Mouse (Mus musculus) cerebellum, adult (tissue): ENCODE data around the gene Dhcr7.
A peak's percentile ranks its signal among the peaks of the same experiment; 100 is the strongest.

Source experiments
- ATAC-seq: cut with Nextera tagmentation; 2 replicates; pipeline ENCODE4 v1.9.2; 2017; ENCODE audit warnings: mild to moderate bottlenecking, moderate library complexity, mixed read lengths; ENCODE audit not compliant: insufficient number of reproducible peaks, low FRiP score, low TSS enrichment

The Dhcr7 gene

DNA sequence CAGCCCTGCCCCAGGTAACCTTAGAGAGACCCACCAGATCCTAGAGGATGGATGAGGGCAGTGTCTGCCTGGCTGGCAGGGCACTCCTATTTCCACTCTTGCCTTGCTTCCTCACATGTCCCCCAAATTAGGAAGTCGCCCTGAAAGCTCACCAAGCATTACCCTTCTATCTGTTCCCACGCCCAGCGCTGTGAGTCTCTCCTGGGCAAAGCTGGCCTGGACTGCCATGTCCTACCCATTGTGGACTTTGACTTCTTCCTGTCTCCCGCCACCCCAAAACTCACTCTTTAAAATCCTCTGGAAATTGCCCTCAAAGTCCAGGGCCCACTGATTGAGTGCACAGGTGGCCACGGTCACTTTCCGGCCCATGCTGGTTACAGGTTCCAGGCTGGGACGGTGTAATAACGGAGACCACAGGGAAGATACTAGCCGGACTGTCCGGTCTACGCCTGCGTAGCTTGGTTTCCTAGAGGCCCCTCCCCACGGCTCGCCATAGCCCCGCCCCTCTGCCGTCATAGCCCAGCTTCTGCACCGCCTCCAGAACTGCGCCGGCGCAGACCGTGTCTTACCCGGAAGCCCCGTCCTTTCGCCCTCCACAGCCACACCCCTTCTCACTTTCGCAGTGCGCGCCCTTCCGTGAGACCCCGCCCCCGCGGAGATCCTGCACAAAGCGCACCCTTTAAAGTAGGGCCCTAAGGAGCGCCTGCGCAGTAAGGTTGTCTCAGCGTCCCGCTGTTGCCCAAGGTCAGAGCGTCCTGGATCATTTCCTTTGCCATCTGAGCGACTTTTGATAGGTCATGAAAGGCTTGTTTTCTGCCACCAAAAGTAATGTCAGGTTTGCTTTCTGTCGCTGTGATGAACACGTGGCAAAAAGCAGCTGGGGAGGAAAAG, at the start of gene Dhcr7, which contains the start of gene Nadsyn1:
Gene Dhcr7, plus strand, starts transcription at position 771 of the 891 bp plus-strand sequence.
Gene Nadsyn1, minus strand, starts transcription at position 475 of the 891 bp plus-strand sequence.
- ATAC-seq: peak; percentile 95

DNA sequence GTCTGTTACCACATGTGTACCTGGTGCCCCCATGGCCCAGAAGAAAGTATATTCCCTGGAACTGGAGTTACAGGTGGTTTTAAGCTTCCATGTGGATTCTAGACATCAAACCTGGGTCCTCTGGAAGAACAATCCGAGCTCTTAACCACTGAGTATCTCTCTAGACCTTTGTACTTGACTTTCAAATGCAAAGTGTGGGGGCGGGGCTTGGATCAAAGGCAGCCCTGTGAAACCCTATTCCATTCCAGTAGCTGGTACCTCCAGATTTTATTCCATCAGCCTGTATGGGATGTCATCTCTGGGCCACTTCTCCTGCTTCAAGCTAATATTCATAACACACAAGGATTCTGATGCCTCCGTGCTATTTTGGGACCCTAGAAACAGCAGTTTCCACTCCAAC, 46.8 kb upstream of the Dhcr7 start:
- ATAC-seq: no peak

DNA sequence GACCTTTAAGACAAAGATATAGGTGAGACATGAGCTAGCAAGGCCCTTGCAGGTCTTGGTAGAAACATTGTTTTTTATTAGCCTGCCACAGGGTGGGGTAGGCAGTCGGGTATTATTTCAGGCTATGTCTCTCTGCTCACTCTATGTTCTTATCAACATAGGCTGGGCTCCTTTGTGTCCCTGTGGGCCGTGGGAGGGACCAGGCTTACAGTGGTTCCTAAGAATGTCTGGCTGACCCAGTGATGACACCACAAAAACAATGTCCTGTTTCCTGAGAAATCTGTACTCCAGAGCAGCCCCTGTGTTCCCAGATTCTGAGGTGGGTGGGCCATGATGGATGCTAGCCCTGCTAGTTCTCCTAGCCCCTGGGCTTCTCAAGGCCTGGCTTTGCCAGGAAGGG, 45.6 kb upstream of the Dhcr7 start:
- ATAC-seq: no peak

DNA sequence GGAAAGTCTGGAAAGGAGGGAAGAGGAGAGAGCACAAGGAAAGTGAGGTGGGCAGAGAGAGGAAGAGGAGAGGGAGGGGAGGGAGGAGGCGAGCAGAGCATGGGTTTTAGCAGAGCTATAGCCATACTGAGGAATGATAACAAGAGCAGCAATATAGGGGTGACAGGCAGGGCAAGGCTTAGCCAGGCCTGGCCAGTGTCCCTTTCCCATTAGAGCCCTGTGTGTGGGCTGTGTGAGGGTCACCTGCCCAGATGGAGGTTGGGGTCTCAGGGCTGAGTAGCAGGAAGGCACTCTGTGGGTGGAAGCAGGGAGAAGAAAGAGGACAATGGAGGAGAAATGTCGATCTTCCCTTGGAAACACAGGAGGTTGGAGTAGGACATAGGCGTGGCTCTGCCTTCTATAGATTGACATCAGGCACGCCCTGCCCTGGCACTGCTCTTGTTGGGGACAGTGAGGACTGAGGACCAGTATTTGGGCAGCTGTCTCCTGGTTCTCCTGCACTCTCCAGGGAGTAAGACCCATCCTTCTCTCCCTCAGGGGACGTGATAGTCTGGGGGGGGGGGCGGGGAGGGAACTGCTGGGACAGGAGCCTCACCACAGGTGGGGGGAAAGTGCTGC, 39.5 kb upstream of the Dhcr7 start:
- peak; percentile 29; the same call in 1 of the 2 replicates for ATAC-seq

DNA sequence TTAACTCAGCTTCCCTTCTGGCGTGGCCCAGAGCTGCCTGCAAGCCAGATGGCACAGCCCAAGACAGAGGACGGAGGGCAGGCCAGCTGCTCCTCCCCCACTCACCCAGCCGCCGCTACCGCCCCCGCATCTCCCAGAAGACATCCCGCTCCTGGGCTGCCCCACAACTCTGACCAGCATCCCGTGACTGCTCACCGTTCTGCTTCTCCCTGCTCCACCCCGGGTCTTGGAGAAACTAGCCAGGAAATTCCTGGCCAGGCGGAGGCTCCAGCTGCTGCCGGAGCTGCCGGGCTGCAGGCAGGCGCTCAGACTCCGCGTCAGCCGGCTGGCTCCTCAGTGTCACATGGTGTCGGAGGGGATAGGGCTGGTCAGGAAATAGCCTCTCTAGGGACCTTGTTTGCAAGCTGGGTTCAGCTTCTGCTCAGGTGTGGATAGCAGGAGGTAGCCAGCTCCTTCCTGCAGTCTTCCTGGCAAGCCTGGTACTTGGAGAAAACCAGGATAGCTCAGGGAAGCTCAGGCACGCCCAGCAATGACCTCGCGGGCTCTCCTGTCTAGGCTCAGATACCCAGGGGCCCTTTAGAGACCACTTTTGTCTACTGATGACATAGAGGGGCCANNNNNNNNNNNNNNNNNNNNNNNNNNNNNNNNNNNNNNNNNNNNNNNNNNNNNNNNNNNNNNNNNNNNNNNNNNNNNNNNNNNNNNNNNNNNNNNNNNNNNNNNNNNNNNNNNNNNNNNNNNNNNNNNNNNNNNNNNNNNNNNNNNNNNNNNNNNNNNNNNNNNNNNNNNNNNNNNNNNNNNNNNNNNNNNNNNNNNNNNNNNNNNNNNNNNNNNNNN, 38.7 kb upstream of the Dhcr7 start, which contains the start of gene Mrgpre:
Gene Mrgpre, minus strand, starts transcription at position 505 of the 834 bp plus-strand sequence.
- ATAC-seq: peak; percentile 69; the same call in 1 of the 2 replicates

DNA sequence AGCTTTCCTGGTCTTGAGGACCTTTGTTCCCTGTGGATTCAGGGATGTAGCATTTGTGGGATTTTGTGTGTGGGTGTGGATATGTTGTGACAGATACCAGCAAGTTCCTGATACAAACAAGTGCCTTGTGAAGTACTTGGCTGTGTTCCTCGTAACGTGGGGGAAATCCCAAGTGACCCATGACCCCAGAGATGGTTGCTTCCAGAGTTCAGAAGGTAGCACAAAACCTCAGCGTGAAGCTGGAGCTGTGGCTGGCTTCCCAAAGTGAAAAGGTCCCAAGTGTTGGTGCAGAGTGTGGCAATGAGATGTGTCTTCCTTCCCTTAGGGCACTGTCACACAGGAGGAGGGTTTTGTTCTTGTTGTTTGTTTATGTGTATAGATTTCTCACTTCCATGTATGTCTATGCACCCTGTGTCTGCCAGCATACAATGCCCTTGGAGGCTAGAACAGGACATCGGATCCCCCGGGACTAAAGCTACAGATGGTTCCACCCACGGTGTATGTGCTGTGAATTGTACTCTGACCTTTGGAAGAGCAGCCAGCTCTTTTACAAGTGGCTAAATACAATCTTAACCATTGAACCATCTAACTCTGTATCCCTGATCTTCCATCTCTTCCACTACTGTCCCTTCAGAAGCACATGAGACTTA, 30.5 kb upstream of the Dhcr7 start:
- no peak for ATAC-seq

DNA sequence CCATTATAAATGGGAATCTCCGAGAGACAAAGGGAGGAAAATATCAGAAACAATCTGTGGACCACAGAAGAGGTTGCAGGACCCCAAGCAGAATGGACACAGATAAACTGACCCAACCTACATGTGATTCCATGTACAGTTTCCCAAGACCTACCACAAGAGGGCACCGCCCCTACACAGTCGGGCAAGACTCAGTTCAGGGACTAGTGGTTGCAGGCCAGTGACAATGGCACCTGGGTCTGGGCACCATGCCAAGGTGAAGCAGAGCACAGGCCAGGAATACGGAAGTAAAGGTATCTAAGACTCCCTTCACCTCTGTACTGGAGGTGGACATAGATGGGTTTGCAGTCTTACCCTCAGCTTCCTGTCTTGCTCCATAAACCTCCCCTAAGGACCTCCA, 29.8 kb upstream of the Dhcr7 start:
- ATAC-seq: no peak

DNA sequence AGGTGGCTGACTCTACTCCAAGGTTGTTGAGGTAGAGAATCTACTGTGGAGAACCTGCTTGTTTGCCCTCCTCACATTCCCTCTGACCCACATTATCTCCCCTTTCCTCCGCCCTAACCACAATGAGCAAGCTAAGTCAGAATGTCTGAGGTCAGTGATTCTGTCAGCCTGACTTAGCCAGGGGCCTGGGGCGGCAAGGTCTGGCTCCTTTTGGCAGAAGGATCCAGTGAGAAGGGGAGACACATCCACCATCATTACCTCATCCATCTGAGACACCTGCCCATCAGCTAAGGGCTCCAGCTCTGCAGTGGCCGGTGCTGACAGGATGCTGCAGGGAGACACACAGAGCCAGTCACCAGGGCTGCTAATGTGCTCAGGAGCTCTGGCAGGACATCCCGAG, 24.2 kb upstream of the Dhcr7 start:
- no peak for ATAC-seq

DNA sequence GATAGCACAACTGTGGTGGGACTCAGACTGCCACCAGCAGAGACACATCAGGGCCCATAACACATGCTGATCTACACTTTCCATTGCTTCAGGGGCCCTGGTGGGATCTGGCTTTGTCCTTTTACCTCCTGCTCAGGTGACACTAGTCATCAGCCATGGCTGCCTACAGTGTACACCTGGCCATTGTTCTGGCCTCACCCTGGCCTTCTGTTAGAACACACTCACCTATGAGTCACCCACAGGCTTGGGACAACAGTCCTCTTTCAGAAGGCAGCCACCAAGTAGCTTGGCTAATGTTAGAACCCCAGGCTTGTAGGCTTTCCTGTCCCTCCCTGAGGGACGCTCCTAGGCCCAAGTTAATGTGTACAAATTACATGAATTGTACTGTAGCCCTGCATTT, 22.2 kb upstream of the Dhcr7 start:
- no peak for ATAC-seq

DNA sequence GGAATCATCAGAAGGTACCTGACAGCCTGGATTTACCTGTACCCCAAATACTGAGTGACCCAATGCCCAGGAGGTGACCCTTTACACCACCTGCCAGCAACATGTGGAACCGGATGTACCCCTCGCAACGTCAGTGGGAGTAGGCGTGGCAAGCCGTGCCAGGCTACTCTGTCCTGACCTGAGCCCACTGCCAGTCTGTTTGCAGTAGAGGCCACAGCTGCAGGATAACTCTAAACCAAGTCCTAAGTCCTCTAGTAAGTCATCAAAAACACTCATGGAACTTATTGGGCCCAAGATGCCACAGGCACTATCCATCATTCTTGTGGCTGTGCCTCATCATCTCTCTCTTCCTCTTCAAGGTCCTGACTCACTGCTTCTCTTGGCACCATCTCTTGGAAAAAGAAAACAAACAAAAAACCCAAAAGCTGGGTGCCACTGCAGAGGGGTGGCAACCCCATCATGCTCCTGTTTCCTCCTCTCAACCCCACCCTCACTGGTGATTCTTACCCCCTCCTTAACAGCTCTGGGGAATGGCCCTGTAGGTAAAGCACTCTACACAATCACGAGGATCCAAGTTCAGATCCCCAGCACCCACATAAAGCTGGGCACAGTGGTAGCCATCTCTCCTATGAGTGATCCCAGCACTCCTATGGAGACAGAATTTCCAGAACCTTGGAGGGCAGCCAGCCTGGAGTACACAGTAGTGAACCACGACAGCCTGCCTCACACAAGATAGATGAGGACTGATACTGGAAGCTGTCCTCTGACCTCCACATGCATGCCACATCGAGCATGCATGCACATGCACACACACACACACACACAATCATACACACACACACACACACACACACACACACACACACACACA, 21.5 kb upstream of the Dhcr7 start:
- no peak for ATAC-seq

DNA sequence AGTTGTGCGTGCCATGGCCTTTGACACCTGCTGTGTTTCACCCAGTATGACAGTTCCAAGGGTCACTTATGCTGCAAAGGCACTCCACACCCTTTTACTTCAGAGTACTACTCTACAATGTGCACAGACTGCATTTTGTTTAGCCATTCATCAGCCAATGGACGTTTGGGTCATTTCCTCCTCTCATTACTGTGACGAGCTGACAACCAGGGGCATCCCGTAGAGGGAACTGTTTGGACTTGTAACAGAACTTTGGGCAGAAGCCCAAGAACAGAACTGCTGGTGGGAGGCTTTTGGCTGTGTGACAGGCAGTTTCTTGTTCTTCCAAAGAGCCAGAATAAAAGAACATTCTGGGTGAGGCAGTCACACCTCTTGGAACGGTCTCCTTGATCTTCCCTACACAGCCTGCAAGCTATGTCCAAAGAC, 17.7 kb upstream of the Dhcr7 start:
- ATAC-seq: no peak

DNA sequence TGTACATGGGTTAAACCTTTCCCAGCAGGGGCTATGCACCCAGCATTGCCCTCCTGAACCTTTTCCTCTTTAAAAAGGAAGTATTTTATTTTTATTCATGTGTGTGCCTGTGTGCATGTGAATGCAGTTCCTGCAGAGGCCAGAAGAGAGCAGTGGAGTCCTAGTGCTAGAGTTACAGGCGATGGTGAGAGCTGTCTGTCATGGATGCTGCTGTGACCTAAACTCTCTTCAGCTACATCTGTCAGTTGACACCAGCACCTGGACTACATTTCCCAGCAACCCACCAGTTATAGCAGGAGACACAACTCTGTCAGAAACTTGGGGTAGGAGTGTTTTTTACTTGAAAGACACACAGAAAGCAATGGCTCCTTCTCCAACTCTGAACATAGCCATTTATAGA, 14.0 kb upstream of the Dhcr7 start:
- ATAC-seq: no peak

DNA sequence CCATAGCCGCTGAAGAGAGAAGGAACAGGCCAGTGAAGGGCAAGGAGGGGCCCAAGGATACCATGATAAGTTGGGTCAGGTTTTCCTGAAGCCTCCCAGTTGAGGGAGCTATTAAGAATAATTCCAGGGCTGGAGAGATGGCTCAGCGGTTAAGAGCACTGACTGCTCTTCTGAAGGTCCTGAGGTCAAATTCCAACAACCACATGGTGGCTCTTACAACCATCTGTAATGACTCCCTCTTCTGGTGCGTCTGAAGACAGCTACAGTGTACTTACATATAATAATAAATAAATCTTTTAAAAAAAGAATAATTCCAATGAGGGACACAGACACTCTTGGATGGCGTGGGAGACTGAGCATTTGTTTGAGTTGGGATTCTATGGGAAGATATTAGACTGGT, 3.7 kb upstream of the Dhcr7 start:
- no peak for ATAC-seq

DNA sequence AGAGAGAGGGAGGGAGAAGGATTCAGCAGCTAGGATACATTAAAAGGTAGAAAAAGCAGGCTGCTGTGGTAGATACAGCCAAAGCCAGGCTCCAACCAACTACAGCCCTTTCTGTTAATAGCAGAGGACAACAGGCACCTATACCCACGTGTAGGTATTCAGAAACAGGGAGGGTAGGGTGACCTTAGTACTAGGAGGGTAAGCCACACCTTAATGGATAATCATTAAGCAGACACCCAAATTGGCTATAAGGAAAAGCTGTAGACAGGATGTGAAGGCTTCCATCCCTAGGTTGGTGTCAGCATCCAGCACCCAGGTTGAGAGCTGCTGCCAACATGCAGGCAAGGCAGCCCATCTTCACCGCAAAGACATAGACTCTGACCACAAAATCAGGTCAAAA, 1.7 kb upstream of the Dhcr7 start:
- no peak for ATAC-seq

DNA sequence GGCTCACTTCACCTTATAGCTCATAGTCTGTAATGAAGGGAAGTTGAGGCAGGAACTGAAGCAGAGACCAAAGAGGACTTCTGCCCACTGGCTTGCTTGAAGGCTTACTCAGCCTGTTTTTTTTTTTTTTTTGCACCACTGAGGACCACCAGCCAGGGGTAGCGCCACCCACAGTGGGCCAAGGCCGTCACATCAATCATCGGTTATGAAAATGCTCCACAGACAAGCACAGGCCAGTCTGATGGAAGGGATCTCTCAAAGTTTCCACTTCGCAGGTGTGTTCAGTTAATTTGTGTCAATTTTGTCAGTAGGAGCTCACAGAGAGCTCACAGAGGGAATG, 291 bp downstream of the Dhcr7 start:
- ATAC-seq: no peak

DNA sequence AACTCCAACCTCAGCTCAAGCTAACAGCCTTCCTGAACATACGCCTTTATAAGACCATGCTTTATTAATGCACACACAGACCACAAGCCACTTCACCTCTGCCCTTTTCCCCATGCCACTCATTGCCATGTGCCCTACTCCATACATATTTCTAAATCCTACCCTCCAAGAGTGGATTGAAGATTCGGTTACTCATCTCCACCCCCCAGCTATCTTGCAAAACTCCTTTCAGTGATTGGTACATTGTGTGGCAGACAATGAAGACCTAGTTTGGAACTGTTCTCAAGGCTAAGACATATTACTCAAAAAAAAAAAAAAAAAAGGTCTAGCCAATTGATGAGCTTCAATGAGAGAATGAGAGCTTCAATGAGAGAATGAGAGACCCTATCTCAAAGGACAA, 4.0 kb downstream of the Dhcr7 start:
- ATAC-seq: no peak

DNA sequence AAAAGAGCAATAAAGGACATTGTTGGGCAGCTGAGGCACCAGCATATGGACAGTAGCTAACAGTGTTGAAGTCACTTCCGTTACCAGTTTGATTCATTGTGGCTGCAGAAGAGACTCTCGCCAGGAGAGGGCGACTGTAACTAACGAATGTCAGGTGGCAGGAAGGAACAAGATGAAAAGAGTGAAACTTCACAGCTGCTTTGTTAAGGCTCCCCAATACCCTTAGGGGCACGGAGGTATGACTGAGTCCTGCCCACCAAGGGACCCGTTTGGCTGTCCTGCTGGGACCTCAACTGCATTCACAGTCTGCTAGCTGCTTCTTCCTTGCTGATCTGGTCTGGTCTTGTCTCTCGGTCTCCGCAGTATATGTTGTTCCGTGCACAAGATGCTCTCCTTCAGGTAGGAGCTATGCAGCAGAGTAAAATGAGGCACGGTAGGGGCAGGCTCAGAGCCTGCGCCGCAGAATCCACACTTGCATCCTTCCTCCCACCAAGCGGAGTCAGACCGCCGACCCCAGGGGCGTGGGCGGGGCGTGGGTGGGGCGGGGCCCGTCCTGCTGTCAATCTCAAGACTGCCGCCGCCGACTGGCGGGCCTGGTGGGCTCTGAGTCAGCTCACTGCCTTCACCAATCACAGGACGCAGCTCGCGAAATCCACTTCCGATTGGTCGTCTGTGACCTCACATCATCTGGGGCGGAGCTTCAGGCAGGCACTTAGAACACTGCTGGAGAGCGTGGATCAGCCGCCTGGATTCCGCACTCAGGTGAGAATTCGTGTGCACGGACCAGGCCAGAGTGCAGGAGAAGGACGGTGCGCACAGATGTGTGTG, 6.8 kb downstream of the Dhcr7 start:
- ATAC-seq: peak; percentile 97

DNA sequence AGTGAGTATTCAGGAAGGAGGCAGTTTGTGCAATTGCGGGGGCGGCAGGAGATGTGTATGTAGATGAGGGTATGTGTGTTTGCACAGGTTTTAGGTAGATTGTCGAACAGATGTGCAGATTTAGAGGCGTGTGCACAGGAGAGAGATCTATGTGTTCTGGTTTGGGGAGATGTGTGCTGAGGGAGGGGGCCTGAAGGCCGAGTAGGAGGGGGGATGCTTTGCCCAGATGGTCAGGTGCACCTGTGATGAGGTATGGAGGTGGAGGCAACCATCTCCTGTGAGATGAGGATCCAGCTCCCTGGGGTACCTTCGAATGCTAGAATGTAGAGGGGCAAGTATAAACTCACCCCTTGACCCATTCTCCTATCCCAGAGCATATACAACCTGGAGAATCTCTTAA, 7.5 kb downstream of the Dhcr7 start:
- ATAC-seq: peak; percentile 3; the same call in 1 of the 2 replicates

DNA sequence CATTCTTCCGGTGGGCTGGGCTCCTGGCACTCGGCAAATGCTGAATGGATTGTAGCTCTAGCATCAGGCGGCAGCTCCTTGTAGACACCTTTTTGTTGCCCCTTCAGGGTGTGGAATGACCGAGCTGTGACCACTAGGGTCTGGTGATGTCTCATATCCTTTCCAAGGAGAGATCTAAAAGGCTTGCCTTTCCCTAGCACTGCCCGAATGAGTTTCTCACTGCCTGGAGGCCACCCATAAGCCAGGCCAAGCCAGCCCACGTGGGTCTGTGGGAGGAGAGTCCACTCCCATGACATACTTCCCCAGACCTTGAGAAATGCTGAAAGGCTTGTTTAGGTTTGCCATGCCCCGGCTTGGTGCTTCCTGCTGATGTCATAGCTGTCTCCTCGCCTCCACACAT, 9.3 kb downstream of the Dhcr7 start:
- ATAC-seq: no peak
